Mouse (Mus musculus) thymus, adult 2 months (tissue): ENCODE measurements around the gene Duox2. TPM values are rescaled to one million over a fixed set of nuclear protein-coding genes. Genes with fewer than 3 reads are reported as not detected.

Experiments
- DNase-seq: peaks from one replicate; pipeline ENCODE4 v3.0.0; 2021
- H3K27ac ChIP-seq: fragments of 200-500 bp; 2 replicates; pipeline ENCODE4 v1.5.1; 2012; ENCODE audit warnings: low read length, control low read depth; ENCODE audit not compliant: control insufficient read depth, insufficient read depth
- H3K27me3 ChIP-seq: fragments of 200-500 bp; 2 replicates; pipeline ENCODE4 v1.6.1; 2012; ENCODE audit warnings: mild to moderate bottlenecking, low read length, moderate library complexity, mixed read lengths; ENCODE audit not compliant: control insufficient read depth, insufficient read depth
- H3K36me3 ChIP-seq: fragments of 200-500 bp; 2 replicates; pipeline ENCODE4 v1.6.1; 2012; ENCODE audit warnings: mild to moderate bottlenecking, low read length, moderate library complexity; ENCODE audit not compliant: control insufficient read depth, insufficient read depth
- H3K4me1 ChIP-seq: fragments of 200-500 bp; replicated peaks from 2 replicates; pipeline ENCODE4 v1.6.1; 2012; ENCODE audit warnings: low read length; ENCODE audit not compliant: control insufficient read depth, insufficient read depth
- H3K4me3 ChIP-seq: fragments of 200-500 bp; 2 replicates; pipeline ENCODE4 v1.5.1; 2012; ENCODE audit warnings: mild to moderate bottlenecking, low read length, control low read depth, moderate library complexity; ENCODE audit not compliant: control insufficient read depth, insufficient read depth
- CTCF ChIP-seq: fragments of 200-500 bp; IDR thresholded peaks from 2 replicates; pipeline ENCODE4 v1.5.1; 2012; ENCODE audit warnings: mild to moderate bottlenecking, control low read depth, low read length, moderate library complexity, borderline replicate concordance; ENCODE audit not compliant: control insufficient read depth, poor library complexity, insufficient read depth; ENCODE audit errors: extremely low read depth
- POLR2A ChIP-seq: fragments of 200-500 bp; IDR thresholded peaks from 2 replicates; pipeline ENCODE4 v1.6.1; 2012; ENCODE audit warnings: mild to moderate bottlenecking, low read length, control low read depth, moderate library complexity; ENCODE audit not compliant: control insufficient read depth, poor library complexity, insufficient read depth; ENCODE audit errors: extremely low read depth
- WGBS: fragments of 180-500 bp; shearing (Covaris S2); methylation state at CpG from one replicate; pipeline ENCODE4 v1.1.7; 2018; 5-methylcytosine and 5-hydroxymethylcytosine counted together
- polyA plus RNA-seq: library from polyadenylated mRNA; depleted of rRNA; stranded (reverse); fragments of >200 nt; gene quantifications from 2 replicates; pipeline ENCODE4 v1.2.3, GENCODE M21; 2012

Duox2 gene
- polyA plus RNA-seq, 1 experiment, result 0.19 TPM

- Histone ChIP-seq H3K36me3 (no peaks in the 10 kb centered on the region), H3K27ac (no peak overlapping the region), H3K4me1 (no peaks in the 10 kb centered on the region), H3K4me3 (no peak overlapping the region), H3K27me3 (no peaks in the 10 kb centered on the region)
- TF ChIP-seq POLR2A (no peak), CTCF (no peak)
- DNase-seq, result no peak
- WGBS, result 75% methylated on average over 6 of the region's 6 CpGs
Measured at GRCm38 (mm10) chr2:122241935-122242334, 56.3 kb downstream of the Duox2 start.

- 97% methylated on average over 4 of the region's 4 CpGs for WGBS
- Histone ChIP-seq H3K4me1 (no peaks in the 10 kb centered on the region), H3K36me3 (no peaks in the 10 kb centered on the region), H3K27ac (no peak overlapping the region), H3K27me3 (no peaks in the 10 kb centered on the region), H3K4me3 (no peak overlapping the region)
- TF ChIP-seq CTCF, result no peak
- no peak for TF ChIP-seq POLR2A
- DNase-seq, result no peak
Measured at GRCm38 (mm10) chr2:122241226-122241625, 57.0 kb downstream of the Duox2 start.

- no peak for TF ChIP-seq POLR2A
- no peak for TF ChIP-seq CTCF
- no peak overlapping the region for H3K4me3 ChIP-seq
- no peak for DNase-seq
- H3K36me3 ChIP-seq, result no peaks in the 10 kb centered on the region
- no peaks in the 10 kb centered on the region for H3K27me3 ChIP-seq
- H3K4me1 ChIP-seq, result no peaks in the 10 kb centered on the region
- H3K27ac ChIP-seq, result no peak overlapping the region
Measured at GRCm38 (mm10) chr2:122240735-122241134, 57.5 kb downstream of the Duox2 start.

- TF ChIP-seq CTCF (no peak), POLR2A (no peak)
- WGBS, result 100% methylated on average over 2 of the region's 2 CpGs
- Histone ChIP-seq H3K36me3 (no peaks in the 10 kb centered on the region), H3K4me1 (peaks cover 8% of the 10 kb centered on the region), H3K27ac (no peak overlapping the region), H3K4me3 (no peak overlapping the region), H3K27me3 (no peaks in the 10 kb centered on the region)
- no peak for DNase-seq
Measured at GRCm38 (mm10) chr2:122237891-122238470, 60.3 kb downstream of the Duox2 start.

- no peak overlapping the region for H3K27ac ChIP-seq
- H3K36me3 ChIP-seq, result no peaks in the 10 kb centered on the region
- no peaks in the 10 kb centered on the region for H3K27me3 ChIP-seq
- DNase-seq, result no peak
- TF ChIP-seq POLR2A (no peak), CTCF (no peak)
- peaks cover 8% of the 10 kb centered on the region for H3K4me1 ChIP-seq
- H3K4me3 ChIP-seq, result no peak overlapping the region
Measured at GRCm38 (mm10) chr2:122236321-122236720, 61.9 kb downstream of the Duox2 start.

- DNase-seq, result no peak
- Histone ChIP-seq H3K4me1 (peaks cover 8% of the 10 kb centered on the region), H3K27me3 (no peaks in the 10 kb centered on the region), H3K36me3 (no peaks in the 10 kb centered on the region), H3K4me3 (no peak overlapping the region), H3K27ac (no peak overlapping the region)
- 23% methylated on average over 2 of the region's 2 CpGs for WGBS
- TF ChIP-seq CTCF (no peak), POLR2A (no peak)
Measured at GRCm38 (mm10) chr2:122235425-122235824, 62.8 kb downstream of the Duox2 start.
